Mouse (Mus musculus) neural tube, embryonic 10.5 days (tissue): Measurements from ENCODE around the gene Spry2.

Experiments
- DNase-seq: peaks from one replicate; pipeline ENCODE4 v3.0.0-alpha.2; 2017; ENCODE audit warnings: low spot score; ENCODE audit errors: extremely low spot score

Gene Spry2

GRCm38 (mm10) chr14:105892941-105893622 is 3.5 kb downstream of the Spry2 start:
- DNase-seq: peak; percentile 56

- no peak for DNase-seq
Observed at GRCm38 (mm10) chr14:105890516-105891231, 5.9 kb downstream of the Spry2 start.

- DNase-seq: no peak
Observed at GRCm38 (mm10) chr14:105886643-105887374, 9.8 kb downstream of the Spry2 start.

- DNase-seq: no peak
Observed at GRCm38 (mm10) chr14:105885249-105885648, 11.4 kb downstream of the Spry2 start.

GRCm38 (mm10) chr14:105883215-105883614 is 13.4 kb downstream of the Spry2 start:
- DNase-seq: no peak

- no peak for DNase-seq
Observed at GRCm38 (mm10) chr14:105878359-105878758, 18.3 kb downstream of the Spry2 start.

- no peak for DNase-seq
Observed at GRCm38 (mm10) chr14:105876375-105876774, 20.2 kb downstream of the Spry2 start.

GRCm38 (mm10) chr14:105870370-105870936 is 26.2 kb downstream of the Spry2 start:
- DNase-seq: peak; percentile 26

- no peak for DNase-seq
Observed at GRCm38 (mm10) chr14:105865381-105865938, 31.2 kb downstream of the Spry2 start.

GRCm38 (mm10) chr14:105862199-105862598 is 34.4 kb downstream of the Spry2 start:
- DNase-seq: no peak

- DNase-seq: no peak
Observed at GRCm38 (mm10) chr14:105860920-105861319, 35.7 kb downstream of the Spry2 start.

- no peak for DNase-seq
Observed at GRCm38 (mm10) chr14:105860276-105860675, 36.3 kb downstream of the Spry2 start.

- no peak for DNase-seq
Observed at GRCm38 (mm10) chr14:105859876-105860275, 36.7 kb downstream of the Spry2 start.

- no peak for DNase-seq
Observed at GRCm38 (mm10) chr14:105859368-105859767, 37.3 kb downstream of the Spry2 start.

GRCm38 (mm10) chr14:105858935-105859334 is 37.7 kb downstream of the Spry2 start:
- DNase-seq: no peak

- DNase-seq: peak; percentile 45
Observed at GRCm38 (mm10) chr14:105851359-105852067, 45.1 kb downstream of the Spry2 start.
